Mouse (Mus musculus) kidney, embryonic 14.5 days (tissue): ENCODE data around the gene Tmc4. TPM values are rescaled to one million over a fixed set of nuclear protein-coding genes. Genes with fewer than 3 reads are reported as not detected.
A peak's percentile ranks its signal among the peaks of the same experiment; 100 is the strongest.

Experiments used
- ATAC-seq: fragments of 200-750 bp; cut with Nextera tagmentation; 2 replicates; pipeline ENCODE4 v1.8.0; 2017; ENCODE audit warnings: moderate number of reproducible peaks, mild to moderate bottlenecking, moderate TSS enrichment, moderate library complexity; ENCODE audit not compliant: low FRiP score, low TSS enrichment
- H3K27ac ChIP-seq: fragments of 300-500 bp; sonication (generic); 2 replicates; pipeline ENCODE4 v1.5.1; 2014; ENCODE audit warnings: low read depth, mild to moderate bottlenecking, low read length, moderate library complexity, mixed read lengths
- H3K27me3 ChIP-seq: fragments of 300-500 bp; sonication (generic); 2 replicates; pipeline ENCODE4 v1.6.1; 2014; ENCODE audit warnings: mild to moderate bottlenecking, low read length; ENCODE audit not compliant: control insufficient read depth, insufficient read depth
- H3K36me3 ChIP-seq: fragments of 300-500 bp; sonication (generic); 2 replicates; pipeline ENCODE4 v1.6.1; 2014; ENCODE audit warnings: low read length, mixed read lengths; ENCODE audit not compliant: control insufficient read depth, insufficient read depth
- H3K4me1 ChIP-seq: fragments of 300-500 bp; sonication (generic); 2 replicates; pipeline ENCODE4 v1.6.1; 2014; ENCODE audit warnings: low read length, mixed read lengths; ENCODE audit not compliant: control insufficient read depth, insufficient read depth
- H3K4me2 ChIP-seq: fragments of 300-500 bp; sonication (generic); replicated peaks from 2 replicates; pipeline ENCODE4 v1.6.1; 2014; ENCODE audit warnings: low read depth, mild to moderate bottlenecking, low read length
- H3K4me3 ChIP-seq: fragments of 300-500 bp; sonication (generic); 2 replicates; pipeline ENCODE4 v1.5.1; 2014; ENCODE audit warnings: mild to moderate bottlenecking, low read length
- H3K9ac ChIP-seq: fragments of 300-500 bp; sonication (generic); 2 replicates; pipeline ENCODE4 v1.6.1; 2014; ENCODE audit warnings: low read depth, mild to moderate bottlenecking, low read length, moderate library complexity
- H3K9me3 ChIP-seq: fragments of 300-500 bp; sonication (generic); 2 replicates; pipeline ENCODE4 v1.6.1; 2016; ENCODE audit warnings: low read length; ENCODE audit not compliant: control insufficient read depth
- WGBS: fragments of 180-500 bp; shearing (Covaris S2); extraction: QIAGEN DNeasy Blood & Tissue Kit; methylation state at CpG from one replicate; pipeline ENCODE4 v1.1.7; 2014; 5-methylcytosine and 5-hydroxymethylcytosine counted together
- polyA plus RNA-seq: library from polyadenylated mRNA; unstranded; fragments of >200 nt; fragmentation: Nextera tagmentation; extraction: Ambion mirVana; gene quantifications from 2 replicates; pipeline ENCODE4 v1.2.1, GENCODE M21; 2014

The Tmc4 gene
- polyA plus RNA-seq, 1 experiment from 2014 or later = 19.9 TPM

- Histone ChIP-seq H3K4me1 (no peaks in the 10 kb centered on the region), H3K9ac (peak overlapping the region; percentile 45; the same call in 1 of the 2 replicates), H3K4me3 (peak overlapping the region; percentile 17), H3K36me3 (peaks cover 15% of the 10 kb centered on the region; the same call in 1 of the 2 replicates), H3K27me3 (no peaks in the 10 kb centered on the region), H3K9me3 (no peaks in the 10 kb centered on the region), H3K4me2 (0 out of 2 replicates have a peak overlapping the region, but pooled peaks have one; percentile 10), H3K27ac (no peak overlapping the region)
- ATAC-seq = no peak
- WGBS = 90% methylated on average over 12 of the region's 12 CpGs
These were observed 982 bp downstream of the Tmc4 start for GRCm38 (mm10) chr7:3676371-3676770.

- ATAC-seq = no peak
- Histone ChIP-seq H3K9ac (no peak overlapping the region), H3K4me3 (no peak overlapping the region), H3K27ac (no peak overlapping the region), H3K27me3 (no peaks in the 10 kb centered on the region), H3K4me2 (no peak overlapping the region), H3K36me3 (peaks cover 12% of the 10 kb centered on the region; the same call in 1 of the 2 replicates), H3K9me3 (no peaks in the 10 kb centered on the region), H3K4me1 (no peaks in the 10 kb centered on the region)
- 80% methylated on average over 3 of the region's 3 CpGs for WGBS
These were observed 2.2 kb downstream of the Tmc4 start for GRCm38 (mm10) chr7:3675228-3675548.

GRCm38 (mm10) chr7:3674507-3675227 is 2.7 kb downstream of the Tmc4 start:
- Histone ChIP-seq H3K4me1 (no peaks in the 10 kb centered on the region), H3K4me3 (no peak overlapping the region), H3K27me3 (no peaks in the 10 kb centered on the region), H3K36me3 (peaks cover 10% of the 10 kb centered on the region; the same call in 1 of the 2 replicates), H3K9ac (no peak overlapping the region), H3K9me3 (no peaks in the 10 kb centered on the region), H3K27ac (no peak overlapping the region), H3K4me2 (no peak overlapping the region)
- 71% methylated on average over 10 of the region's 10 CpGs for WGBS
- peak; percentile 88 for ATAC-seq

- no peak overlapping the region for H3K27ac ChIP-seq
- no peaks in the 10 kb centered on the region for H3K27me3 ChIP-seq
- peak overlapping the region; percentile 4; the same call in 1 of the 2 replicates for H3K4me2 ChIP-seq
- H3K4me1 ChIP-seq = peaks cover 17% of the 10 kb centered on the region; the same call in 1 of the 2 replicates
- H3K9ac ChIP-seq = peak overlapping the region; percentile 32; the same call in 1 of the 2 replicates
- H3K36me3 ChIP-seq = peaks cover 13% of the 10 kb centered on the region
- no peaks in the 10 kb centered on the region for H3K9me3 ChIP-seq
- peak overlapping the region; percentile 4; the same call in 1 of the 2 replicates for H3K4me3 ChIP-seq
- 16% methylated on average over 14 of the region's 14 CpGs for WGBS
- ATAC-seq = no peak
These were observed 10.4 kb downstream of the Tmc4 start for GRCm38 (mm10) chr7:3666921-3667391.

DNA sequence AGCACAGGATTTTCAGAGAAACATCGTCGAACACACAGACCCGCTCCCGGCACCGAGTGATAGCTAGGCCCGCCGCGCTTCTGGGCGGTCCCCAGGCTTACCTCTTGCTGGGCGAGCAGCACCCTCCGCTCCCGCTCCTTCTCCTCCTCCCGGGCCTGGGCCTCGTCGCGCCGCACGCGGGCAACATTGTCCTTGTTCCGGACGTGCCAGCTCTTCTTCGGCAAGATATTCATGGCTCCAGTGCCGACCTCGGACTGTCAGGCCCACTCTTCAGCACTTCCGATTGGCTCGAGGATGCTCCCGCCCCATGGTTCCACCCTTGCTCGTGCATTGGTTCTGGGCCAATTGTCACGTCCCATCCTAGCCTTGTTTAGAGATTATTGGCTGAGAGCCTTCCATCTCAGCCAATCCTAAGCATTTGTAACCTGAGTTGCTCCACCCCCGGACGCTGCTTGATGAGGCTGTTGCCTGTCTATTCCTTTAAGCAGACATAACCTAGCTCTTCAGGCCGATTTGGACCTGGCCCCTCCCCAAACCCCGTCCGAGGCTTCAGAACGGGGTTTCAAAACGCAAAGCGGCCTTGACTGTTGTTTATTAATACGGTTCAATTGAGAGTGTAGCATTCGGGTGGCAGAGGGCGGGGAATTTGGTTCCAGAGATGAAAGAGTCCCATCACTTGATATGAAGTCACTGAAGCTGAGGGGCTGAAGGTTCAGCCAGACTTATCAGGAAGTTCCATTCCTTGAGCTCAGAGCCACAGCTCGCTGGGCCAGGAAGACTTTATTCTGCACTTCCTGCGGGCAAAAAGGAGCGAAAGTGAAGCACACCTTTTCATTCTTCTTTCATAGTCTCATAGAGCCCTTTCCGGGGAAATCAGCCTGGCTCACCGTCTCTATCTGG is 11.9 kb downstream of the Tmc4 start, which contains the start of gene Leng1:
Gene Leng1 (minus strand): TSS at position 626 of the 900 bp plus-strand sequence.
- whole genome bisulfite sequencing = 5% methylated on average over 45 of the region's 45 CpGs
- peak within 1 kb of the TSS; percentile 68 for H3K9ac ChIP-seq
- no peaks in the 10 kb centered on the region for H3K9me3 ChIP-seq
- peak within 1 kb of the TSS; percentile 73 for H3K27ac ChIP-seq
- H3K4me3 ChIP-seq = peak within 1 kb of the TSS; percentile 63
- peaks cover 28% of the 10 kb centered on the region for H3K36me3 ChIP-seq
- ATAC-seq = peak; percentile 98
- peaks cover 17% of the 10 kb centered on the region; the same call in 1 of the 2 replicates for H3K4me1 ChIP-seq
- peak within 1 kb of the TSS; percentile 53 for H3K4me2 ChIP-seq
- no peaks in the 10 kb centered on the region for H3K27me3 ChIP-seq

DNA sequence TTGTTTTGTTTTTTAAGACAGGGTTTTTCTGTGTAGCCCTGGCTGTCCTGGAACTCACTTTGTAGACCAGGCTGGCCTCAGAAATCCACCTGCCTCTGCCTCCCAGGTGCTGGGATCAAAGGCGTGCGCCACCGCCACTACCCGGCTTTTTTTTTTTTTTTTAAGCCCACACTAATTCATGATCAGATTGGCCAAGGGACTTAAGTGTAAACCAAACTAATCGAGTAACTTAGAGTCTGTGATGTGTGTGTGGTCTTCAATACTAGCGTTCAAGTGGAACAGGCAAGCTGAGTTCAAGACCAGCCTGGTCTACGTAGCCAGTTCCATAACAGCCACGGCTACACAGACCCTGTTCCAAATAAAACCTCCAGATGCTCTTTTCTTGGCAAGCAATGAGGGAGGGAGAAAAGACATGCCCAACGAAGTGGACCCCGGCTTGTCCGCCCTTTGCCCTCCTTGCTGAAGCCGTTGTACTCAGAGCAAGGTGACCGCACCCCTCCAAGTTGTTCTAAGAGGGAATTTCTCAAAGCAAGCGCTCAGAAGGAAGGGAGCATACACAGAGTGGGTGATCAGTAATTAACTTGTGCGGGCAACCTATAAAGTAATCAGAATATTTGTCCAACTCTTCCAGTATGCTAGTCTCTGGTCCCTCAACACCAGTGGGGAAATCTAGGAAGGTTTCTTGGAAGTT is 12.7 kb downstream of the Tmc4 start:
- H3K9me3 ChIP-seq = no peaks in the 10 kb centered on the region
- H3K27ac ChIP-seq = peak overlapping the region; percentile 57
- peak overlapping the region; percentile 63 for H3K4me3 ChIP-seq
- peak; percentile 10 for ATAC-seq
- H3K4me2 ChIP-seq = peak overlapping the region; percentile 53
- no peaks in the 10 kb centered on the region for H3K27me3 ChIP-seq
- H3K36me3 ChIP-seq = peaks cover 36% of the 10 kb centered on the region
- peaks cover 17% of the 10 kb centered on the region; the same call in 1 of the 2 replicates for H3K4me1 ChIP-seq
- H3K9ac ChIP-seq = peak overlapping the region; percentile 68
- WGBS = 31% methylated on average over 15 of the region's 15 CpGs

GRCm38 (mm10) chr7:3658578-3658977 is 18.8 kb downstream of the Tmc4 start:
- no peak overlapping the region for H3K4me2 ChIP-seq
- WGBS = 93% methylated on average over 8 of the region's 14 CpGs
- H3K4me1 ChIP-seq = no peaks in the 10 kb centered on the region
- H3K9me3 ChIP-seq = no peaks in the 10 kb centered on the region
- H3K36me3 ChIP-seq = peaks cover 97% of the 10 kb centered on the region
- H3K9ac ChIP-seq = no peak overlapping the region
- ATAC-seq = no peak
- H3K27me3 ChIP-seq = no peaks in the 10 kb centered on the region
- no peak overlapping the region for H3K4me3 ChIP-seq
- H3K27ac ChIP-seq = no peak overlapping the region

DNA sequence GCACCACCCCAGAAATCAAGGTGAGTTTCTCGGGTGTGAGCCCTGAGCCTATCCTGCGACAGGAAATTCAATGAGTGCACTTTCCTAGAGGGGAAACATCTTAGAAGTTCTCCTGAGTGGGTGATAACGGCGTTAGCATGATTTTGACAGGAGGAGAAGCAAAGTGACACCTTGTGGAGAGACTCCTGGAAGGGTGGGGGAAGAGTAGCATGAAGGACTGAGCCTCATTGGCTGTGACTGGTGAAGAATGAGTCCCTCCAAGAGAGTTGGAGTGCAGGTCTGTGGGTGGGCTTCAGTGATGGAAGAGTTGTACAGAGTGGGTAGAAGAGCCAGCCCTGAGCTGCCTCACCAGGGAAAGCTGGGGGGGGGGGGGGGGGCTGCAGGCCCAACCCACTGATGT is 20.4 kb downstream of the Tmc4 start:
- Histone ChIP-seq H3K36me3 (peaks cover 100% of the 10 kb centered on the region), H3K27me3 (no peaks in the 10 kb centered on the region), H3K4me3 (no peak overlapping the region), H3K4me1 (no peaks in the 10 kb centered on the region), H3K4me2 (no peak overlapping the region), H3K27ac (no peak overlapping the region), H3K9ac (no peak overlapping the region), H3K9me3 (no peaks in the 10 kb centered on the region)
- 83% methylated on average over 4 of the region's 4 CpGs for WGBS
- ATAC-seq = no peak
